Mouse (Mus musculus): ENCODE measurements around the gene Fam217b.

- no peak for TF ChIP-seq CTCF (IDR thresholded peaks at IDR 0.05; ENCODE audit: borderline replicate concordance, insufficient read depth, low read length)
- no peak for TF ChIP-seq POLR2A (IDR thresholded peaks at IDR 0.05; ENCODE audit: low read depth, low read length)
Measured at GRCm38 (mm10) chr2:178423223-178423622, 8.9 kb downstream of the Fam217b start.
